Mouse (Mus musculus): ENCODE results near the gene Psmc5. TPM values are rescaled to one million over a fixed set of nuclear protein-coding genes. Genes with fewer than 3 reads are reported as not detected.
A peak's percentile ranks its signal among the peaks of the same experiment; 100 is the strongest.

The Psmc5 gene
- total and polyA plus RNA-seq, 3 experiments, result 44.0 to 90.7 (median 64.1) TPM

DNA sequence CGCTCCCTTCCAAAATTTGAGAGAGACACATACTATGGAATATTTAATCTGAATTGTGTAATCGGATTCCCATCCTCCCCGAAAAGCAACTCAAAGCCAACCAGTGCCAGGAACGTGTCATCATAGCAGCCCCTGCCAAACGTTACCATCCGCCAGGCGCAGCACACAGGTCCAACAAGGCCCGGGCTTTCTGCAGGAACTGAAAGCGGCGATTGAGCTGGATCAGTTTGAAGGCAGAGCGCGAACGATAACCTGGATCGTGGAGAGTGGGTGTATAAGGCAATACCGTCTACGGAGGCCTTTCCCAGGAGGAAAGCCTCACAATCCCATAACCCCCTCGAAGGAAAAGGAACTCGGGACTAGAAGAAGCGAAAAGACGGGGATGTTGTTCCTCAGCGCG lies 780 bp upstream of the Psmc5 start:
- TF ChIP-seq GATA2 (IDR thresholded peaks at IDR 0.05; ENCODE audit: borderline replicate concordance, low read depth, low read length) (no peak), CTCF (IDR thresholded peaks at IDR 0.05; ENCODE audit: low read depth, low read length) (no peak), POLR2AphosphoS5 (IDR thresholded peaks at IDR 0.05; ENCODE audit: insufficient replicate concordance, low read depth, low read length) (no peak), TAL1 (conservative IDR thresholded peaks at IDR 0.05; ENCODE audit: low read depth, low read length) (no peak), GATA1 (IDR thresholded peaks at IDR 0.05; ENCODE audit: borderline replicate concordance, low read length) (no peak)
- H3K9me3 ChIP-seq (replicated peaks), result no peaks in the 10 kb centered on the region
- H3K4me1 ChIP-seq (ENCODE audit: insufficient read depth, low read depth, low read length), result peaks cover 53% of the 10 kb centered on the region
- H3K4me3 ChIP-seq (ENCODE audit: low read depth, low read length), result peak overlapping the region; percentile 88
- peaks cover 76% of the 10 kb centered on the region for H3K36me3 ChIP-seq (replicated peaks)
- DNase-seq (ENCODE audit: low spot score) (no peak), ATAC-seq (ENCODE audit: extremely low read depth, insufficient number of reproducible peaks, low FRiP score, poor library complexity, severe bottlenecking) (no peak)
- no peaks in the 10 kb centered on the region for H3K27me3 ChIP-seq (ENCODE audit: insufficient read depth, low read length)

- DNase-seq (ENCODE audit: low spot score) (no peak), ATAC-seq (ENCODE audit: extremely low read depth, insufficient number of reproducible peaks, low FRiP score, poor library complexity, severe bottlenecking) (no peak)
- TF ChIP-seq POLR2AphosphoS5 (IDR thresholded peaks at IDR 0.05; ENCODE audit: insufficient replicate concordance, low read depth, low read length) (no peak), GATA2 (IDR thresholded peaks at IDR 0.05; ENCODE audit: borderline replicate concordance, low read depth, low read length) (no peak), TAL1 (conservative IDR thresholded peaks at IDR 0.05; ENCODE audit: low read depth, low read length) (no peak), CTCF (IDR thresholded peaks at IDR 0.05; ENCODE audit: low read depth, low read length) (no peak), GATA1 (IDR thresholded peaks at IDR 0.05; ENCODE audit: borderline replicate concordance, low read length) (no peak)
- Histone ChIP-seq H3K27me3 (ENCODE audit: insufficient read depth, low read length) (no peaks in the 10 kb centered on the region), H3K4me3 (ENCODE audit: low read depth, low read length) (peak overlapping the region; percentile 88), H3K4me1 (ENCODE audit: insufficient read depth, low read depth, low read length) (peaks cover 49% of the 10 kb centered on the region), H3K36me3 (replicated peaks) (peaks cover 74% of the 10 kb centered on the region), H3K9me3 (replicated peaks) (no peaks in the 10 kb centered on the region)
These were observed 821 bp downstream of the Psmc5 start for GRCm38 (mm10) chr11:106256775-106257174.

DNA sequence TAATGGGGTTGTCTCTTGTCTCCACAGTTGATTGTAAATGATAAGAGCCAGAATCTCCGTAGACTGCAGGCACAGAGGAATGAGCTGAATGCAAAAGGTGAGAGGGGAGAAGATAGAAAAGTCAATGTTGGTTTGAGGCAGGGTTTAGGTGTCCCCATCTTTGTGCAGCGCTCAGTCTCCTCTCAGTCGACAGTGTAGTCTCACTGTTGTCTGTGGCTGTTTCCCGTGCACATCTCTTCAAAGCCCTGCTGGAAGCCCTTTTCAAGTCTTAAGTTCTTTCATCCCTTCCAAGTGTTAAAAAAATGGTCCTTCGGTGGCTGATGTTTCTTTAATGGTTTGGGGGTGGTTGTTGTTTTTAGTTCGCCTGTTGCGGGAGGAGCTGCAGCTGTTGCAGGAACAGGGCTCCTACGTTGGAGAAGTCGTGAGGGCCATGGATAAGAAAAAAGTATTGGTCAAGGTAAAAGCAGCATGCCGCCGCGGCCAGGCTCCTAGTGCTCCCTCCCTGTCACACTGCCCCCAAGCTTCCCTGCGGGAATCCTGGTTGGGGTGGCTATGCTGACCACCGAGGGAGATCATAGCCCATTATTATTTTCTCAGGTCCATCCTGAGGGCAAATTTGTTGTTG lies 5.0 kb downstream of the Psmc5 start:
- Histone ChIP-seq H3K4me3 (ENCODE audit: low read depth, low read length) (no peak overlapping the region), H3K4me1 (ENCODE audit: insufficient read depth, low read depth, low read length) (peaks cover 29% of the 10 kb centered on the region), H3K36me3 (replicated peaks) (peaks cover 84% of the 10 kb centered on the region), H3K9me3 (replicated peaks) (no peaks in the 10 kb centered on the region), H3K27me3 (ENCODE audit: insufficient read depth, low read length) (no peaks in the 10 kb centered on the region)
- ATAC-seq (ENCODE audit: extremely low read depth, insufficient number of reproducible peaks, low FRiP score, poor library complexity, severe bottlenecking) (no peak), DNase-seq (ENCODE audit: low spot score) (no peak)
- no peak for TF ChIP-seq GATA2 (IDR thresholded peaks at IDR 0.05; ENCODE audit: borderline replicate concordance, low read depth, low read length)
- TF ChIP-seq CTCF (IDR thresholded peaks at IDR 0.05; ENCODE audit: low read depth, low read length), result no peak
- no peak for TF ChIP-seq POLR2AphosphoS5 (IDR thresholded peaks at IDR 0.05; ENCODE audit: insufficient replicate concordance, low read depth, low read length)
- no peak for TF ChIP-seq GATA1 (IDR thresholded peaks at IDR 0.05; ENCODE audit: borderline replicate concordance, low read length)
- TF ChIP-seq TAL1 (conservative IDR thresholded peaks at IDR 0.05; ENCODE audit: low read depth, low read length), result no peak

DNA sequence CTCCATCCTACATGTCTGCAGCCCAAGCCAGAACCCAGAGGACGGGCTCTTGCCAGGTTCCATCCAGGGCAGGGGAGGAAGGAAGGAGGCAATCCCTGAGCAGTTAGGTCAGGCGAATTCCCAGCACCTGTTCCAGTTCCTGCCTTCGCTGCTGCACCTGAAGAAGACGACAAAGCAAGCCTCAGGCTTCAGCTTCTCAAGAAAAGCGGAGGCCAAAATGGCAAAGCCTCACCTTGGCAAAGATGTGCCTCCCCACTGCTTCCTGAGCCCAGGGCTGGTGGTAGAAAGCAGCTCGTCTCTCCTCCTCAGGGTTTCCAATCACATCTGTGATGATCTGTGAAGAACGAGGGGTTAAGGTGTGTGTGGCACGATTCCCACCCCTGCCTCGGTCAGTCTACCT lies 8.0 kb downstream of the Psmc5 start:
- no peaks in the 10 kb centered on the region for H3K27me3 ChIP-seq (ENCODE audit: insufficient read depth, low read length)
- H3K4me1 ChIP-seq (ENCODE audit: insufficient read depth, low read depth, low read length), result peaks cover 32% of the 10 kb centered on the region
- H3K36me3 ChIP-seq (replicated peaks), result peaks cover 94% of the 10 kb centered on the region
- ATAC-seq (ENCODE audit: extremely low read depth, insufficient number of reproducible peaks, low FRiP score, poor library complexity, severe bottlenecking), result no peak
- H3K4me3 ChIP-seq (ENCODE audit: low read depth, low read length), result no peak overlapping the region
- no peak for DNase-seq (ENCODE audit: low spot score)
- TF ChIP-seq CTCF (IDR thresholded peaks at IDR 0.05; ENCODE audit: low read depth, low read length), result no peak
- no peak for TF ChIP-seq POLR2AphosphoS5 (IDR thresholded peaks at IDR 0.05; ENCODE audit: insufficient replicate concordance, low read depth, low read length)
- TF ChIP-seq TAL1 (conservative IDR thresholded peaks at IDR 0.05; ENCODE audit: low read depth, low read length), result no peak
- TF ChIP-seq GATA2 (IDR thresholded peaks at IDR 0.05; ENCODE audit: borderline replicate concordance, low read depth, low read length), result no peak
- no peak for TF ChIP-seq GATA1 (IDR thresholded peaks at IDR 0.05; ENCODE audit: borderline replicate concordance, low read length)
- H3K9me3 ChIP-seq (replicated peaks), result no peaks in the 10 kb centered on the region

GRCm38 (mm10) chr11:106264988-106265387 lies 9.0 kb downstream of the Psmc5 start:
- no peak overlapping the region for H3K4me3 ChIP-seq (ENCODE audit: low read depth, low read length)
- no peak for ATAC-seq (ENCODE audit: extremely low read depth, insufficient number of reproducible peaks, low FRiP score, poor library complexity, severe bottlenecking)
- no peak for TF ChIP-seq TAL1 (conservative IDR thresholded peaks at IDR 0.05; ENCODE audit: low read depth, low read length)
- no peak for TF ChIP-seq POLR2AphosphoS5 (IDR thresholded peaks at IDR 0.05; ENCODE audit: insufficient replicate concordance, low read depth, low read length)
- TF ChIP-seq CTCF (IDR thresholded peaks at IDR 0.05; ENCODE audit: low read depth, low read length), result no peak
- no peak for TF ChIP-seq GATA1 (IDR thresholded peaks at IDR 0.05; ENCODE audit: borderline replicate concordance, low read length)
- TF ChIP-seq GATA2 (IDR thresholded peaks at IDR 0.05; ENCODE audit: borderline replicate concordance, low read depth, low read length), result no peak

GRCm38 (mm10) chr11:106265570-106265969 lies 9.6 kb downstream of the Psmc5 start:
- ATAC-seq (ENCODE audit: extremely low read depth, insufficient number of reproducible peaks, low FRiP score, poor library complexity, severe bottlenecking) (no peak), DNase-seq (ENCODE audit: low spot score) (no peak)
- TF ChIP-seq POLR2AphosphoS5 (IDR thresholded peaks at IDR 0.05; ENCODE audit: insufficient replicate concordance, low read depth, low read length) (no peak), GATA1 (IDR thresholded peaks at IDR 0.05; ENCODE audit: borderline replicate concordance, low read length) (no peak), CTCF (IDR thresholded peaks at IDR 0.05; ENCODE audit: low read depth, low read length) (no peak), GATA2 (IDR thresholded peaks at IDR 0.05; ENCODE audit: borderline replicate concordance, low read depth, low read length) (no peak), TAL1 (conservative IDR thresholded peaks at IDR 0.05; ENCODE audit: low read depth, low read length) (no peak)

More at GRCm38 (mm10) chr11:106264988-106265387, 9.0 kb downstream of the Psmc5 start:
- Histone ChIP-seq H3K27me3 (ENCODE audit: insufficient read depth, low read length) (no peaks in the 10 kb centered on the region), H3K4me1 (ENCODE audit: insufficient read depth, low read depth, low read length) (peaks cover 40% of the 10 kb centered on the region), H3K36me3 (replicated peaks) (peaks cover 92% of the 10 kb centered on the region), H3K9me3 (replicated peaks) (no peaks in the 10 kb centered on the region)
- no peak for DNase-seq (ENCODE audit: low spot score)

More at GRCm38 (mm10) chr11:106265570-106265969, 9.6 kb downstream of the Psmc5 start:
- no peaks in the 10 kb centered on the region for H3K9me3 ChIP-seq (replicated peaks)
- H3K36me3 ChIP-seq (replicated peaks), result peaks cover 96% of the 10 kb centered on the region
- peaks cover 45% of the 10 kb centered on the region for H3K4me1 ChIP-seq (ENCODE audit: insufficient read depth, low read depth, low read length)
- H3K4me3 ChIP-seq (ENCODE audit: low read depth, low read length), result no peak overlapping the region
- H3K27me3 ChIP-seq (ENCODE audit: insufficient read depth, low read length), result no peaks in the 10 kb centered on the region
